Mouse (Mus musculus): Measurements from ENCODE around the gene Sdk1.

DNA sequence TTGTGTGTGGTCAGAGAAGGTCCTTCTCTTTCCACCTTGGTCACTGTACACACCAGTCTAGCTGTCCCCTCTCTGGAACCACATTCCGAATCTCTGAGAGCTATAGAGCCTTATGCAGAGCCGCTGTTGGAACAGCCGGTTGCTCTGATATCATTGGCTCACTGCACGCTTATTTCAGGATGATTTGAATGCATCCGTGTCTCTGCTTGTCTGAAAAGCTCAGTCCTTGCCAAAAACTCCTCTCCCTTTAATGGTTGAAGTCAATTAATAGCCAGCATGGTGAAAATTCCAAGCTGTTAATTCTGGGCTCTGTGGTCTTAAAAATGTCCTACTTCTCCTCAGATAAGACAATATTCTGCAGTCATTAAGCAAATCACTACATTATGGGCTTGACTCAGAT, 974.7 kb downstream of the Sdk1 start:
- TF ChIP-seq CTCF (IDR thresholded peaks at IDR 0.05) (no peak), POLR2A (IDR thresholded peaks at IDR 0.05; ENCODE audit: insufficient read depth, low read depth, low read length) (no peak), EP300 (IDR thresholded peaks at IDR 0.05; ENCODE audit: insufficient read depth, low read depth, low read length) (no peak)

Measured in heart, adult 2 months (tissue).